Mouse (Mus musculus) fat pad, adult 2 months (tissue): ENCODE data around the gene Cerk.
"Not testable (repeated sequence)": the region's sequence is repeated elsewhere in the genome, so short reads cannot be mapped to it uniquely, and the experiment has no call there.

Source experiments
- DNase-seq: peaks from one replicate; pipeline ENCODE4 v3.0.0-alpha.2; 2011; ENCODE audit warnings: low read depth, low spot score; ENCODE audit errors: extremely low read depth

Cerk gene

GRCm38 (mm10) chr15:86165811-86166590 is 19.9 kb downstream of the Cerk start:
- no peak for DNase-seq

- DNase-seq: no peak
Observed at GRCm38 (mm10) chr15:86164718-86165345, 21.1 kb downstream of the Cerk start.

DNA sequence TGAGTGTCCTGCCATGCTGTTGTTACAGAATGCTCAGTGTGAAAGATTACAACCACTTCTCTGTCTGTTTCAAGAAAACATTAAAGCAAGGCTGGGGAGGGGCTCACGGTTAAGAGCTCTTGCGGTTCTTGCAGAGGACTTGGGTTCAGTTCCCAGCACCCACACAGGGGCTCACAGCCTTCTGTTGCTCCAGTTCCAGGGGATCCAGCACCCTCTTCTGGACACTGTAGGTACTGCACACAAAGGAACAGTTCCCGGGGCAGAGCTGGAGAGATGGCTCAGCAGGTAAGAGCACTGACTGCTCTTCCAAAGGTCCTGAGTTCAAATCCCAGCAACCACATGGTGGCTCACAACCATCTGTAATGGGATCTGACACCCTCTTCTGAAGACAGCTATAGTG is 24.1 kb downstream of the Cerk start:
- DNase-seq: not testable (repeated sequence)

GRCm38 (mm10) chr15:86160906-86161305 is 25.0 kb downstream of the Cerk start:
- DNase-seq: no peak

DNA sequence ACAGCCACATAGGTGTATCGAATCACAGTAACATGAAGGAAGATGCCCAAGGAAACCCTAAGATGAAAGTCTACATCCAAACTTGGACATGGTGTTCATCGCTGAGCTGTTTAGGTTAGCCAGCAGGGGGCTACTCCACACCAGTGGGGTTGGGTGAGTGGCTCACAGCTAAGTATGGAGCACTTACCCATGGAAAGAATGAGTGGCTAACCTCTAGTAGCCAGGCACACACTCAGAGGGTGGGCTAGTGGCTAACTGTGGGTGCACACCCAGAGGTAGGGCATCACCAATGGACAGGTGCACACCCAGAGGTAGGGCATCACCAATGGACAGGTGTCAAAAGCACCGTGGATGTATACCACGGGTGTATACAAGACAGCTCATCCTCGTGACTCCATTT is 26.2 kb downstream of the Cerk start:
- DNase-seq: no peak

DNA sequence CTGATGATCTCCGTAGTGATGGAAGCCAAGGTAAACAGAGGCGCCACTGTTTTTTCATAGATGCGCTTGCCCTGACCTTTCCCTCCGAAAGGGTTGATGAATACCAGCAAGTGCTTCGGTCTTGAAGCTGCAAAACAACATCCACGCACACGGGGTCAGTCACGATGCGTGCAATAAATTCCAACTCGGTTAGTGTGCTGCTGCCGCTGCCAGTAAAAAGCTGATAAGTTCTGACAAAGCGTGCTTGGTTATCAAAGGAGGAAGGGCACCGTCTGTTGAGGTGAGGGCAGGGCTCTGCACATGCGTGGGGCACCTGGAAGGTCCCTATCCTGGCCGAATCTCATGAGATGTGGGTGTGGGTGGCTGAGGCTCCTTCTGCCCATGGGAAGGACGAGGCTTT is 26.8 kb downstream of the Cerk start:
- DNase-seq: no peak

DNA sequence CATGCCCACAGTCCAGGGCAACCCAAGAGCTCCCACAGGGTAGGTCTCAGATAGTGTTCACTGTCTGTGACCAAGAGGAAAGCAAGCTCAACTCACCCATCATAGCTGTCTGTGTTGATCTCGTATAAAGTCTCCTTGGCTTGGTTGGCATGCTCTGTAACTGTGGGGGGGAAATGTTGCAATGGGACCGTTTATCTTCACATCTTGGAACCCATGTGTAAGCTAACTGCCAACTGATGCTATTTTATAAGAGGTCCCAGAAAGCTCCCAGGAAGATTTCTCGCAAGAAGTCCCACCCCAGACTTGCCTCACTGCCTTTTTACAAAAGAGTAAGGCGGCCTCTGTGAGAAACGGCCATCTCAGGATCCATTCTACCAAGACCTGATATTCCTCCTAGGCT is 29.4 kb downstream of the Cerk start:
- no peak for DNase-seq

GRCm38 (mm10) chr15:86153481-86153960 is 32.4 kb downstream of the Cerk start:
- DNase-seq: no peak

GRCm38 (mm10) chr15:86150593-86150992 is 35.3 kb downstream of the Cerk start:
- DNase-seq: peak; percentile 97

- no peak for DNase-seq
Observed at GRCm38 (mm10) chr15:86146922-86147321, 39.0 kb downstream of the Cerk start.

- DNase-seq: no peak
Observed at GRCm38 (mm10) chr15:86145046-86145445, 40.9 kb downstream of the Cerk start.

GRCm38 (mm10) chr15:86144577-86144976 is 41.4 kb downstream of the Cerk start:
- no peak for DNase-seq

DNA sequence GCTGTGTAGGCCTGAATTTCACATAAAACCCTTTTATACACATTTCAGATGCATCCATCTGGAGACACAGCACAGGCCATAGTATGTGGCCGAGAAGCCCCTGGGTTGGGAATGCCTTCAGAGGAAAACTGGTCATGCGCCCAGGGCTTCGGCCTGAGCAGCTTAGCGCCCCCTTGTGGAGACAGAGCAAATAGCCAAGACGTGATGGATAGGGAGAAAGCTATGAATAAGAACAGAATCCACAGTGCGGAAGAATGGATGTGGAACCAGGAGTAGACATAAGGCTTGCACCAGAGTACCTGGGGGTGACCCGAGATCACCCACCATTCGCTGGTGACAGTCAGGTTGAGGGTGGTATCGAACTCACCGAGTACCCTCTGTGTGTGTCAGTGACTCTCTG is 45.6 kb downstream of the Cerk start:
- no peak for DNase-seq

DNA sequence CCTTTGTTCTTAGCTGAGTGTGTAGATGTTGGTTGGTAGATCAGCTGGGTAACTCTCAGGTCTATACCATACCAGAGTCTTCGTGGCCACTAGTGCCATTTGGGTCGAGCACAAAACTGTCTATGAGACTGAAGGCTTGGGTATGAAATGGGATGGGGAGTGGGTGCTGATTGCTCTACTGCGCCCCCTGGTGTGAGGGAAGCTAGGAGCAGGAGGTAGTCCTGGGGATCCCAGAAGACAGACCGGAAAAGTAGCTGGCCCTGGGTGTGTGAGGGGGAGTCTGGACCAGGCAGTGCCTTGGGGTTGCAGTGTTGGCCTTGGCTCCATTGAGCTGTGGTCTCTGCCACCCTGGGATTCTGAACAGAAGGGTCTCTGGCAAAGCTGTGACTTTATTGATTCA is 48.3 kb downstream of the Cerk start:
- DNase-seq: no peak

DNA sequence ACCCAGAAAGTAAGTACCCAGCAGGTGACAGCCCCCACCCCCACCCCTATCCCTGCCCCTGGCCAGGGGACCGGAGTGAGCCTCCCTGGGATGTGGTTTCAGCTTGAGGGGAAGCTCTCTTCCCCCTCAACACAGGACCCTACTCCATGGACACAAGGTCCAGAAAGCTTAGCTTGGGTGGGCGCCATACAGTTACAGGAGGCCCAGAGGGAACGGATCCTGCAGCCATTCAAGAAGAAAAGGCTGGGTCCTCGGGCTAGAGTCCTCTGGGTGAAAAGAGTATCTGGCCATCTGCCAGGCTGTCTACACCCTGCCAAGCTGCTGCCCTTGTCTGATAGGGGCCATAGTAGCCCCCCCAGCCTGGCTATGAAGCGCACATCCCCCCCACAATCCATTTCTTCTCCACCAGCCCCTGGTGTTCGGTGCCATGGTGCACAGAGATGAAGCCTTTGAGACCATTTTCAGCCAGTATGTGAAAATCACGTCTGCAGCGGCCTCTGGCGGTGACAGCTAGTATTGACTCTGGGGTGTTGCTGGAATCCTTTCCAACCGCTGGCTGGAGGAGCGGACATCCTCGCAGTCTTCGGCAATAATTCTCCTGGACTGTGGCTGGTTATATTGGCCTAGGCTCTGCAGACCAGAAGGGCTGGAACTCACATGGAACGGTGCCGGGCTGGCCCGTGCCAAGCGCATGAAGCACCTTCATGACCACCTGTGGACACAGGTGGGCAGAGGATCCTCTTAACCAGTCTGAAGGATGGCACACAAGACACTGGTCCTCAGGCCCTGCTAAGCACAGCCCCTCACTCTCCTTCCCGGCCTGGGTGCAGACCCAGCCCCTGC is 50.8 kb downstream of the Cerk start:
- no peak for DNase-seq

GRCm38 (mm10) chr15:86130657-86131056 is 55.3 kb downstream of the Cerk start:
- no peak for DNase-seq

DNA sequence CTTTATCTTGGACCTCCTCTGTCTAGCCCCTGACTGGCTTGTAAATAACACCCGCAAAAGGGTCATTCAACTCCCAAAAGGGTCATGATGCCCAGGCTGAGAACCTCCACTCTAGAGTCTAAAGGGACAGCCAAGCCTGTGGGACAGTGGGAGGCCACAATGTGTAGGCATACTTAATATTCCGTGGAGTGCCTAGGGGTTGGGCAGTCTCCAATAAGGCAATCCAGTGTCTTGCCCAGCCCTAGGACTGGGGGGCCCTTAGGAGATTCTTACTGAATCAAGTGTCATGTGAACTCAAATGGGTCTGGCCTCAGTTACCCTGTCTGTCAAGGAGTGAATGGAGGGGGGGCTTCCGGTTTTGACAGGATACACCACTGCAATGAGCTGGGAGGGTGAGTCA is 56.9 kb downstream of the Cerk start:
- no peak for DNase-seq

DNA sequence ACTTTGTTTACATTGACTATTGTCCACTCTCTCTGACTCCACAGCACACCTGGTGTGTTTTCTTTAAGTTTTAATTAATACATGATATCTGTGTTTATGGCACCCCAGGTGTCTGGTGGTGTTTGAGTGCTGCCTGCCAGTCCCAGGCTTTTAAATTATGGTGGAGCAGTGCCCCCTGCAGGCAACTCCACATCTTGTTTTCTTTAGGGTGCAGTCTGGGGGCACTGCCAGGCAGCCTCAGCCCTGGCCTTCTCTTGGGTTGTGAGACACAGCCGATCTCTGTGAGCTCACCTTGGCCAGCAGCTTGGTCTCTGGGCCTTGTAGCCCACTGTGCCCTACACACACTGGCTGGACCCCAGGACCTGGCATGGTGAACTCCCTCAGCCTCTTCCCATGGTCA is 61.6 kb downstream of the Cerk start:
- DNase-seq: no peak

- no peak for DNase-seq
Observed at GRCm38 (mm10) chr15:86123409-86123808, 62.5 kb downstream of the Cerk start.

DNA sequence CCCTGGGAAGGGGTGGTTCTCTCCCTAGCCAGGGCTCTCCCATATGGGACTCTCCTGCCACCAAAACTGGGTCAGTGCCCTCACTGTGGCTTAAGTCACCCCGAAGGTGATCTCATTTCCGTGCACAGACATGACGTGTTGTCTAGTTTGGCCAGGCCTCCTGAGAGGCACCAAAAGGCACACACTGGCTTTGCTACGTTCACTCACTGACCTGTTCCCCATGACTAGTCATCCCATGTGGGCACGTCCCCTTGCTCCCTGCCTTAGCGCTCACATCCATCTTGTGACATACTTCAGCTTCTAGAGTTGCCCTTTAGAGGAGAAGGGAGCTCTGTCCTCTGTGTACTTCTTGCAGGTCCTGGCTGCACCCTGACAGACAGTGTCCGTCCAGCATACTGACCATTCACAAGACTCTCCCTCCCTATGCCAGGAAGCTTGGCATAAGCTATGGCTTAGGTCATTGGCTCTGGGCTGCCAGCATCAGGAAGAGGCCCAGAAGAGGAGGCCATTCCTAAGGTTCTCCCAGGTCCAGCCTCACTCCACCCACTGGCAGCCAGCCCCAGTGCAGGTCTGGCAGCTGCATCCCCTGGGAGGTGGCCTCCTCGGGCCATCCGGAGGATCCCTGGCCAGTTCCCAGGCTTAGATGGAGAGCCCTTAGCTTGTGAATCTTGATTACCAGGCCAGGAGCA is 63.5 kb downstream of the Cerk start:
- no peak for DNase-seq

- no peak for DNase-seq
Observed at GRCm38 (mm10) chr15:86119186-86119585, 66.8 kb downstream of the Cerk start.
